Mouse (Mus musculus) hindbrain, embryonic 14.5 days (tissue): ENCODE data around the gene Tmem238l. TPM values are rescaled to one million over a fixed set of nuclear protein-coding genes. Genes with fewer than 3 reads are reported as not detected.

ENCODE experiments used
- ATAC-seq: fragments of 200-750 bp; cut with Nextera tagmentation; 2 replicates; pipeline ENCODE4 v1.8.0; 2017; ENCODE audit warnings: moderate number of reproducible peaks, mild to moderate bottlenecking, moderate TSS enrichment, moderate library complexity; ENCODE audit not compliant: low FRiP score
- DNase-seq: peaks from one replicate; pipeline ENCODE4 v3.0.0-alpha.2; 2015; ENCODE audit warnings: low spot score
- H3K27ac ChIP-seq: fragments of 300-500 bp; sonication (generic); 2 replicates; pipeline ENCODE4 v1.5.1; 2014; ENCODE audit warnings: mild to moderate bottlenecking, moderate library complexity
- H3K27me3 ChIP-seq: fragments of 300-500 bp; sonication (generic); 2 replicates; pipeline ENCODE4 v1.6.1; 2014; ENCODE audit warnings: mild to moderate bottlenecking, low read length, mixed read lengths; ENCODE audit not compliant: control insufficient read depth, insufficient read depth
- H3K36me3 ChIP-seq: fragments of 300-500 bp; sonication (generic); replicated peaks from 2 replicates; pipeline ENCODE4 v1.6.1; 2014; ENCODE audit not compliant: control insufficient read depth, insufficient read depth
- H3K4me1 ChIP-seq: fragments of 300-500 bp; sonication (generic); replicated peaks from 2 replicates; pipeline ENCODE4 v1.6.1; 2014; ENCODE audit warnings: antibody characterized with exemption, low read length, mixed read lengths; ENCODE audit not compliant: control insufficient read depth, insufficient read depth
- H3K4me2 ChIP-seq: fragments of 300-500 bp; sonication (generic); replicated peaks from 2 replicates; pipeline ENCODE4 v1.6.1; 2014; ENCODE audit warnings: mild to moderate bottlenecking, moderate library complexity
- H3K4me3 ChIP-seq: fragments of 300-500 bp; sonication (generic); replicated peaks from 2 replicates; pipeline ENCODE4 v1.5.1; 2014; ENCODE audit warnings: mild to moderate bottlenecking, low read length
- H3K9ac ChIP-seq: fragments of 300-500 bp; sonication (generic); 2 replicates; pipeline ENCODE4 v1.6.1; 2014
- H3K9me3 ChIP-seq: fragments of 300-500 bp; sonication (generic); 2 replicates; pipeline ENCODE4 v1.6.1; 2016; ENCODE audit warnings: low read length; ENCODE audit not compliant: control insufficient read depth
- WGBS: fragments of 180-500 bp; shearing (Covaris S2); extraction: QIAGEN DNeasy Blood & Tissue Kit; methylation state at CpG from one replicate; pipeline ENCODE4 v1.1.7; 2014; 5-methylcytosine and 5-hydroxymethylcytosine counted together
- polyA plus RNA-seq: library from polyadenylated mRNA; unstranded; fragments of >200 nt; fragmentation: Nextera tagmentation; extraction: Ambion mirVana; gene quantifications from 2 replicates; pipeline ENCODE4 v1.2.1, GENCODE M21; 2014

The Tmem238l gene
- polyA plus RNA-seq, 1 experiment from 2014 or later: not detected

- ATAC-seq: no peak
- WGBS: 84% methylated on average over 2 of the region's 2 CpGs
- no peaks in the 10 kb centered on the region for H3K4me1 ChIP-seq
Observed at GRCm38 (mm10) chr11:66992150-66992549, 35.7 kb downstream of the Tmem238l start.

GRCm38 (mm10) chr11:66993674-66994073 lies 37.2 kb downstream of the Tmem238l start:
- H3K4me1 ChIP-seq: 0 out of 2 replicates have a peak, but pooled peaks cover 3% of the 10 kb centered on the region
- no peaks in the 10 kb centered on the region for H3K27me3 ChIP-seq
- DNase-seq (no peak), ATAC-seq (no peak)
- no peak overlapping the region for H3K4me3 ChIP-seq
- H3K36me3 ChIP-seq: no peaks in the 10 kb centered on the region
- H3K4me2 ChIP-seq: no peak overlapping the region
- no peak overlapping the region for H3K9ac ChIP-seq
- H3K9me3 ChIP-seq: no peaks in the 10 kb centered on the region
- H3K27ac ChIP-seq: no peak overlapping the region
- 56% methylated on average over 1 of the region's 1 CpGs for WGBS

More at GRCm38 (mm10) chr11:66992150-66992549, 35.7 kb downstream of the Tmem238l start:
- H3K9ac ChIP-seq: no peak overlapping the region
- no peak overlapping the region for H3K27ac ChIP-seq
- no peaks in the 10 kb centered on the region for H3K27me3 ChIP-seq
- no peaks in the 10 kb centered on the region for H3K36me3 ChIP-seq
- H3K9me3 ChIP-seq: no peaks in the 10 kb centered on the region
- no peak for DNase-seq
- H3K4me2 ChIP-seq: no peak overlapping the region
- H3K4me3 ChIP-seq: no peak overlapping the region

DNA sequence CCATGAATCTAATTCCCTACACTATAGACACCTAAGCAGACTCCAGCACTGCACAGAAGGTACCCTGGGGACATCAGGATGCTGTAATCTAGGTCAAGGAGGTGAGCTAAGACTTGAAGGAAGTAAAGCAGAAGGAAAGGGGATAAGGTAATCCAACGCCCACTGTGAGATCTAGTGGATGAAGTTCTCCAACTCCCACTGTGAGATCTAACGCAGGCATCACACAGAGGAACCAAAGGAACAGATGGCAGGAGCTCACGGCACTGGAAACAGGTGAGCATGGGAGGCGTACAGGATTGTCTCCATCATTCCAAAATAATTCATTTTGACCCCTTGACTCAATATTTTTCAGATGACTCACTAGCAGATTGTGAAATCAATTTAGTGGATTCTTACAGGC lies 40.0 kb downstream of the Tmem238l start:
- no peaks in the 10 kb centered on the region for H3K9me3 ChIP-seq
- DNase-seq (no peak), ATAC-seq (no peak)
- H3K9ac ChIP-seq: no peak overlapping the region
- no peaks in the 10 kb centered on the region for H3K27me3 ChIP-seq
- no peak overlapping the region for H3K27ac ChIP-seq
- no peak overlapping the region for H3K4me3 ChIP-seq
- no peak overlapping the region for H3K4me2 ChIP-seq
- 75% methylated on average over 4 of the region's 4 CpGs for WGBS
- peaks cover 10% of the 10 kb centered on the region for H3K4me1 ChIP-seq
- no peaks in the 10 kb centered on the region for H3K36me3 ChIP-seq

GRCm38 (mm10) chr11:66998467-66999403 lies 42.3 kb downstream of the Tmem238l start:
- no peak overlapping the region for H3K4me3 ChIP-seq
- H3K9me3 ChIP-seq: no peaks in the 10 kb centered on the region
- H3K4me1 ChIP-seq: peaks cover 21% of the 10 kb centered on the region
- WGBS: 77% methylated on average over 14 of the region's 14 CpGs
- H3K36me3 ChIP-seq: no peaks in the 10 kb centered on the region
- ATAC-seq (peak; percentile 26; the same call in 1 of the 2 replicates), DNase-seq (no peak)
- no peak overlapping the region for H3K9ac ChIP-seq
- no peak overlapping the region for H3K27ac ChIP-seq
- H3K27me3 ChIP-seq: no peaks in the 10 kb centered on the region
- no peak overlapping the region for H3K4me2 ChIP-seq

GRCm38 (mm10) chr11:67000671-67001070 lies 44.2 kb downstream of the Tmem238l start:
- Histone ChIP-seq H3K36me3 (no peaks in the 10 kb centered on the region), H3K27me3 (no peaks in the 10 kb centered on the region), H3K27ac (peak overlapping the region; percentile 52; the same call in 1 of the 2 replicates), H3K4me2 (no peak overlapping the region), H3K4me1 (peaks cover 21% of the 10 kb centered on the region), H3K9me3 (no peaks in the 10 kb centered on the region), H3K9ac (no peak overlapping the region), H3K4me3 (no peak overlapping the region)
- ATAC-seq (peak; percentile 50; the same call in 1 of the 2 replicates), DNase-seq (no peak)
- WGBS: 57% methylated on average over 4 of the region's 4 CpGs

DNA sequence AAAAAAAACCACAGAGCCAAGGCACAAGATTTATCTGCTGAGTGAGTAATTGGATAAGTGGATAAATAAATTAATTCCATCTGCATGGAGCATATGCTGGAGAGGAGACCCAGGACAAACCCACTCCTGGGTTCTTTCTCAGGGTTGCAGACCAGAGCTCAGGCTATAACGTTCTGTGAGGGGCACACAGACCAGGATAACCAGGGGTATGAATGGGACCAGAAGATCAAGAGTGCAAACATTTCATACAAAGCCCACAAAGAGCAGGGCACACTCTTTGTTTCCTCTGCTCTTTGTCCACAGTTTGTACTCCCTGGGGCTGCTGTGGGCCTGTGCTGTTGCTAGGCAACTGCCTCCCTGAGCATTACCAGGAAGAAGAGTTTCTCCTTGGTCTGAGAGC lies 45.3 kb downstream of the Tmem238l start:
- ATAC-seq: 0 out of 2 replicates have a peak, but pooled peaks have one; percentile 41
- Histone ChIP-seq H3K27ac (peak overlapping the region; percentile 52; the same call in 1 of the 2 replicates), H3K9ac (no peak overlapping the region), H3K9me3 (no peaks in the 10 kb centered on the region), H3K36me3 (no peaks in the 10 kb centered on the region), H3K4me3 (no peak overlapping the region), H3K4me2 (no peak overlapping the region), H3K4me1 (peaks cover 21% of the 10 kb centered on the region), H3K27me3 (no peaks in the 10 kb centered on the region)
- DNase-seq: no peak
- WGBS: 10% methylated on average over 1 of the region's 1 CpGs

DNA sequence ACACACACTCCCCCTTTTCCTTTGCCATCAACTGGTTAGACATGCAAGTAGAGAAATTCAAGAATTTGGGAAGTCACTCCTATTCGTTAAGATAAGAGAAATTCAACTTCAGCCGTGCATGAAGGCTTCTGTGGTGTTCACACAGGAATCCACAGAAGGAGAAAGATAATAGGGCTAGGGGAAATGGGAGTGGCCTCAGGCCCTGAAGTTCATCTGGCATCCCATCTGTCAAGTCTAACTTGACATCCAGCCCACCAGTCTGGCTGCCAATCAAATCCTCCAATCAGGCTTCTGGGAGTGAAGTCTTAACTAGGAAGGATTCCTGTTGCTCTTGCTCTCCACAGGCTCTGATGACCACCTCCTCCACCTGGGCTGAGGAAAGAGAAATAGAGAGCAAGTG lies 46.5 kb downstream of the Tmem238l start:
- ATAC-seq: no peak
- Histone ChIP-seq H3K27me3 (no peaks in the 10 kb centered on the region), H3K27ac (no peak overlapping the region), H3K4me1 (peaks cover 26% of the 10 kb centered on the region), H3K4me2 (no peak overlapping the region), H3K36me3 (no peaks in the 10 kb centered on the region), H3K9ac (no peak overlapping the region), H3K9me3 (no peaks in the 10 kb centered on the region), H3K4me3 (no peak overlapping the region)
- no peak for DNase-seq
- 48% methylated on average over 2 of the region's 2 CpGs for WGBS

DNA sequence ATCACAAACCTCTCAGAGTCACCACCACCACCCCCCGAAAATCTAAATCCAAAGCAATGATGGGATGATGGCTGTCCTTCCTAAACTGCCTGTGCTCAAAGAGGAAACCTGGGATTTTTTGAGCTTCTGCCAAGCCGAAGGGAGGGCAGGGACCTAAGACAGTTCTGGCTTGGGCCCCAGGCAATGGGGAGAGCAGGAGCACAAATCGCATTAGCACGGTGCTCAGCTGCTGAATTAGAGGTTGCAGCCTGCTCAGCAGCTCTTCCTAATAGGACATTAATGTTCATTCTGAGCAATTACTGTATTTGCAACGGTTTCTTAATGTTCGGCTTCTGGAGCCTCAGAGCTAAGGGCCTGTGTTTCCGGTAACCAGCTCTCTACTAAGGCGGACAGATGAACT lies 51.5 kb downstream of the Tmem238l start:
- peak; percentile 86 for ATAC-seq
- Histone ChIP-seq H3K9me3 (no peaks in the 10 kb centered on the region), H3K4me3 (no peak overlapping the region), H3K27me3 (no peaks in the 10 kb centered on the region), H3K4me2 (no peak overlapping the region), H3K27ac (0 out of 2 replicates have a peak overlapping the region, but pooled peaks have one; percentile 9), H3K9ac (no peak overlapping the region), H3K36me3 (no peaks in the 10 kb centered on the region), H3K4me1 (peaks cover 22% of the 10 kb centered on the region; the same call in 1 of the 2 replicates)
- 50% methylated on average over 8 of the region's 8 CpGs for WGBS
- no peak for DNase-seq

- Histone ChIP-seq H3K4me2 (no peak overlapping the region), H3K4me1 (peaks cover 22% of the 10 kb centered on the region; the same call in 1 of the 2 replicates), H3K9me3 (no peaks in the 10 kb centered on the region), H3K4me3 (no peak overlapping the region), H3K9ac (no peak overlapping the region), H3K27me3 (no peaks in the 10 kb centered on the region), H3K27ac (peak overlapping the region; percentile 64; the same call in 1 of the 2 replicates), H3K36me3 (no peaks in the 10 kb centered on the region)
- ATAC-seq (no peak), DNase-seq (no peak)
- 83% methylated on average over 4 of the region's 4 CpGs for WGBS
Observed at GRCm38 (mm10) chr11:67008528-67008927, 52.1 kb downstream of the Tmem238l start.
